Mouse (Mus musculus) lung, embryonic 16.5 days (tissue): Measurements from ENCODE around the gene Cox5a. TPM values are rescaled to one million over a fixed set of nuclear protein-coding genes. Genes with fewer than 3 reads are reported as not detected.

Experiments used
- ATAC-seq: fragments of 200-750 bp; cut with Nextera tagmentation; 2 replicates; pipeline ENCODE4 v1.8.0; 2017; ENCODE audit warnings: low read depth, mild to moderate bottlenecking, moderate library complexity
- H3K27ac ChIP-seq: fragments of 300-500 bp; sonication (generic); 2 replicates; pipeline ENCODE4 v1.5.1; 2014; ENCODE audit warnings: mild to moderate bottlenecking, control low read depth, low read length
- H3K27me3 ChIP-seq: fragments of 300-500 bp; sonication (generic); 2 replicates; pipeline ENCODE4 v1.6.1; 2014; ENCODE audit warnings: low read depth, low read length, mixed read lengths; ENCODE audit not compliant: control insufficient read depth, insufficient read depth
- H3K36me3 ChIP-seq: fragments of 300-500 bp; sonication (generic); 2 replicates; pipeline ENCODE4 v1.6.1; 2014; ENCODE audit warnings: low read length; ENCODE audit not compliant: control insufficient read depth, insufficient read depth
- H3K4me1 ChIP-seq: fragments of 300-500 bp; sonication (generic); replicated peaks from 2 replicates; pipeline ENCODE4 v1.6.1; 2014; ENCODE audit warnings: low read length, mixed read lengths; ENCODE audit not compliant: control insufficient read depth, insufficient read depth
- H3K4me2 ChIP-seq: fragments of 300-500 bp; sonication (generic); 2 replicates; pipeline ENCODE4 v1.6.1; 2014; ENCODE audit warnings: low read depth, low read length, control low read depth
- H3K4me3 ChIP-seq: fragments of 300-500 bp; sonication (generic); 2 replicates; pipeline ENCODE4 v1.5.1; 2014; ENCODE audit warnings: mild to moderate bottlenecking, low read length, control low read depth
- H3K9ac ChIP-seq: fragments of 300-500 bp; sonication (generic); 2 replicates; pipeline ENCODE4 v1.6.1; 2014; ENCODE audit warnings: low read length, control low read depth
- H3K9me3 ChIP-seq: fragments of 300-500 bp; sonication (generic); 2 replicates; pipeline ENCODE4 v1.6.1; 2016; ENCODE audit warnings: low read length; ENCODE audit not compliant: control insufficient read depth
- WGBS: fragments of 180-500 bp; shearing (Covaris S2); extraction: QIAGEN DNeasy Blood & Tissue Kit; methylation state at CpG from one replicate; pipeline ENCODE4 v1.1.7; 2014; 5-methylcytosine and 5-hydroxymethylcytosine counted together
- polyA plus RNA-seq: library from polyadenylated mRNA; unstranded; fragments of >200 nt; fragmentation: Nextera tagmentation; extraction: Ambion mirVana; gene quantifications from 2 replicates; pipeline ENCODE4 v1.2.1, GENCODE M21; 2015

The Cox5a gene
- polyA plus RNA-seq, 1 experiment from 2014 or later, result 496 TPM

GRCm38 (mm10) chr9:57564609-57565008 lies 43.5 kb downstream of the Cox5a start:
- no peaks in the 10 kb centered on the region for H3K27me3 ChIP-seq
- 79% methylated on average over 6 of the region's 6 CpGs for WGBS
- H3K4me3 ChIP-seq, result no peak overlapping the region
- no peaks in the 10 kb centered on the region for H3K9me3 ChIP-seq
- no peak overlapping the region for H3K27ac ChIP-seq
- H3K9ac ChIP-seq, result no peak overlapping the region
- ATAC-seq, result no peak
- no peaks in the 10 kb centered on the region for H3K36me3 ChIP-seq
- H3K4me2 ChIP-seq, result no peak overlapping the region
- peaks cover 19% of the 10 kb centered on the region for H3K4me1 ChIP-seq

DNA sequence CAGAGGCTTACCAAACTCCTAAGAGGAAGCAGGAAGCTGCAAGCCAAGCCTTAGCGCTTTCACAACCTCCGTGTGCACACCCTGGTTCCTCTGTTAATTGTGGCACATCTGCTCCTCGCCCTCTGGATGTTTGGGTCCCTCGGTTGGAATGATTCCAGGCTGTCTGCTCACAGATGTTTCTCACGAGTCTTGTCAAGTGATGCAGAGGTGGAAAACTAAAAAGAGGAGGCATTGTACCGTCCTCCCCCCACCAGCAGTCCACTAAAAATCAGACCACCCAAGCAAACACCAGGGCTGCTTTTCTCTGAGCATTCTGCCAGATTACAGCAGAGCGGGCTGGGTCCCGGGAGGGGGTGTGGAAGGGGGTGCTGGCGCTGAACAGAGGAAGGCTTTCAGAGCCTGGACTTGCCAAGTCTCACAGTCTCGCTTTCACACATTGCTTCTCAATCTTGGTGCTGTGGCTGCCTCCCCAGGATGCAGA lies 44.7 kb downstream of the Cox5a start:
- H3K27me3 ChIP-seq, result no peaks in the 10 kb centered on the region
- no peak overlapping the region for H3K4me3 ChIP-seq
- WGBS, result 42% methylated on average over 10 of the region's 10 CpGs
- no peak for ATAC-seq
- peaks cover 19% of the 10 kb centered on the region for H3K4me1 ChIP-seq
- H3K27ac ChIP-seq, result no peak overlapping the region
- no peaks in the 10 kb centered on the region for H3K9me3 ChIP-seq
- no peak overlapping the region for H3K4me2 ChIP-seq
- H3K9ac ChIP-seq, result no peak overlapping the region
- H3K36me3 ChIP-seq, result no peaks in the 10 kb centered on the region

GRCm38 (mm10) chr9:57566846-57567245 lies 45.8 kb downstream of the Cox5a start:
- peaks cover 2% of the 10 kb centered on the region; the same call in 1 of the 2 replicates for H3K36me3 ChIP-seq
- no peaks in the 10 kb centered on the region for H3K27me3 ChIP-seq
- H3K9me3 ChIP-seq, result no peaks in the 10 kb centered on the region
- no peak overlapping the region for H3K9ac ChIP-seq
- ATAC-seq, result no peak
- H3K4me2 ChIP-seq, result no peak overlapping the region
- no peak overlapping the region for H3K4me3 ChIP-seq
- H3K4me1 ChIP-seq, result peaks cover 13% of the 10 kb centered on the region
- H3K27ac ChIP-seq, result no peak overlapping the region
- WGBS, result 47% methylated on average over 8 of the region's 8 CpGs

GRCm38 (mm10) chr9:57568500-57568899 lies 47.4 kb downstream of the Cox5a start:
- H3K4me1 ChIP-seq, result 0 out of 2 replicates have a peak, but pooled peaks cover 2% of the 10 kb centered on the region
- H3K27me3 ChIP-seq, result no peaks in the 10 kb centered on the region
- no peak overlapping the region for H3K4me2 ChIP-seq
- H3K27ac ChIP-seq, result no peak overlapping the region
- H3K36me3 ChIP-seq, result peaks cover 2% of the 10 kb centered on the region; the same call in 1 of the 2 replicates
- no peak overlapping the region for H3K9ac ChIP-seq
- no peak overlapping the region for H3K4me3 ChIP-seq
- no peak for ATAC-seq
- no peaks in the 10 kb centered on the region for H3K9me3 ChIP-seq
- 92% methylated on average over 6 of the region's 6 CpGs for WGBS

DNA sequence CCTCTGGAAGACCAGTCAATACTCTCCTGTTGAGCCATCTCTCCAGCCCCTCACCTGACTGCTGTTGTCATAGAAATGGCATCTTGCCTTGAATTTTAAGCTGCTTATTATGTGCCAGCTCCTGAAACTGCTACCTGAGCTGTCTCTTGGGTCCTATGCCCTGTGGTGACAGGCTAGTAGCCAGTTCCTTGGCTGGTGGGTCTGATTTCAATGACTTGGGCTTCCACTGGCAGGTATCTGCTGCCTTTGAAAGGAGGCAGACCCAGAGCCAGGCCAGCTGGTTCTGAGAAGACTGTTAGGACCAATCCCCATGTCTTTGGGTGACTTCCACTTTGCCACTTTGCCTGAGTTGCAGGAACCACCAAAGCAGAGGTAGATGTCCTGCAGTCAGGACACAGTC lies 53.3 kb downstream of the Cox5a start:
- Histone ChIP-seq H3K9ac (no peak overlapping the region), H3K27me3 (no peaks in the 10 kb centered on the region), H3K4me3 (no peak overlapping the region), H3K9me3 (no peaks in the 10 kb centered on the region), H3K36me3 (peaks cover 13% of the 10 kb centered on the region), H3K27ac (no peak overlapping the region), H3K4me1 (no peaks in the 10 kb centered on the region), H3K4me2 (no peak overlapping the region)
- no peak for ATAC-seq

GRCm38 (mm10) chr9:57575577-57575976 lies 54.5 kb downstream of the Cox5a start:
- H3K9me3 ChIP-seq, result no peaks in the 10 kb centered on the region
- WGBS, result 69% methylated on average over 3 of the region's 3 CpGs
- H3K4me1 ChIP-seq, result no peaks in the 10 kb centered on the region
- H3K36me3 ChIP-seq, result peaks cover 21% of the 10 kb centered on the region
- no peak overlapping the region for H3K9ac ChIP-seq
- no peak overlapping the region for H3K27ac ChIP-seq
- H3K27me3 ChIP-seq, result no peaks in the 10 kb centered on the region
- H3K4me3 ChIP-seq, result no peak overlapping the region
- no peak for ATAC-seq
- H3K4me2 ChIP-seq, result no peak overlapping the region

DNA sequence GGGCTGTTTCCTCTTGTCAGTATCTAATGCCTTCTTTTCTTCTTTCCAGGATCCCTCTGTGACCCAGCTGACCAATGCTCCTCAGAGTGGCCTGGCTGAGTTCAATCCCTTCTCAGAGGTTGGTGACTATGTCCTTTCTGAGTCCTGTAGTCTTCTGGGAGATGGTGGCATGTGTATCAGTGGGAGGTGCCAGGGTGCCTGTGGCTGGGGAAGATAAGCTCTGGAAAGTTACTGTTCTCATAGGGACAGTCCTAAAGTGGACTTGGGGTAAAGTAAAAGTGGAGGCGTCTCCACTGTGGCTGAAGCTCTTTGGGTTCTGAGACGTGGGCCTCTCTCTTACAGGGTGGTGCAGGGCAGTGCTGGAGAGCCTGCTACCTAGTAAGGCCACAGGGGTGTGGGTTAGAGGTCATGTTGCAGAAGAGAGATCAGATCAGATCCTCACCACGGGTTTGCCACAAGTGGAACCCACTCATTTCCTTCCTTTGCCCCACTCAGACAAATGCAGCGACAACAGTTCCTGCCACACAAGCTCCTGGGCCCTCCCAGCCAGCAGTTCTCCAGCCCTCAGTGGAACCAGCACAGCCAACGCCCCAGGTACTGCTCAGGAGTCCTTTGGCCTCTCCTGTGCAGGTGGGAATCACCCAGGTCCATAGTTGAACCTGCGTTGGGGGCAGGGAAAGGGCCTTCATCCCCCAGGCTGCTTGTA lies 56.2 kb downstream of the Cox5a start:
- WGBS, result 76% methylated on average over 6 of the region's 6 CpGs
- H3K36me3 ChIP-seq, result peaks cover 23% of the 10 kb centered on the region
- no peak overlapping the region for H3K9ac ChIP-seq
- H3K9me3 ChIP-seq, result no peaks in the 10 kb centered on the region
- no peak overlapping the region for H3K27ac ChIP-seq
- no peak overlapping the region for H3K4me3 ChIP-seq
- no peaks in the 10 kb centered on the region for H3K27me3 ChIP-seq
- H3K4me1 ChIP-seq, result no peaks in the 10 kb centered on the region
- ATAC-seq, result no peak
- H3K4me2 ChIP-seq, result no peak overlapping the region

Other genes with a start within 250 kb of the Cox5a start
- 24.8 and 27.6 TPM in 2 replicates for gene Ppcdc, start 81.2 kb upstream of the Cox5a start, polyA plus RNA-seq
- gene Scamp5, start 53.2 kb upstream of the Cox5a start, polyA plus RNA-seq, result 6.2 and 7.0 TPM in 2 replicates
- 2.1 TPM in 2 replicates for gene Rpp25, start 17.2 kb upstream of the Cox5a start, polyA plus RNA-seq
- 18.3 and 19.0 TPM in 2 replicates for gene Fam219b, start 16.3 kb downstream of the Cox5a start, polyA plus RNA-seq
- gene Mpi, start 31.5 kb downstream of the Cox5a start, polyA plus RNA-seq, result 38.6 and 40.9 TPM in 2 replicates
- gene Scamp2, start 39.7 kb downstream of the Cox5a start, polyA plus RNA-seq, result 66.9 and 70.3 TPM in 2 replicates
- gene Ulk3, start 68.2 kb downstream of the Cox5a start, polyA plus RNA-seq, result 17.3 and 17.9 TPM in 2 replicates
- gene Cplx3, start 85.0 kb downstream of the Cox5a start, polyA plus RNA-seq, result not detected in 2 replicates
- not detected in 2 replicates for gene Lman1l, start 99.5 kb downstream of the Cox5a start, polyA plus RNA-seq
- gene Csk, start 132.4 kb downstream of the Cox5a start, polyA plus RNA-seq, result 25.5 and 27.8 TPM in 2 replicates
- not detected in 2 replicates for gene Cyp1a2, start 162.4 kb downstream of the Cox5a start, polyA plus RNA-seq
- 0.13 TPM in 1 of 2 replicates, not detected in the other for gene Cyp1a1, start 166.7 kb downstream of the Cox5a start, polyA plus RNA-seq
- 31.1 TPM in 2 replicates for gene Edc3, start 187.3 kb downstream of the Cox5a start, polyA plus RNA-seq
- 76.6 and 89.5 TPM in 2 replicates for gene Clk3, start 244.6 kb downstream of the Cox5a start, polyA plus RNA-seq